24 mouse cellular contexts compared by ENCODE assay signal in the genomic region with DNA sequence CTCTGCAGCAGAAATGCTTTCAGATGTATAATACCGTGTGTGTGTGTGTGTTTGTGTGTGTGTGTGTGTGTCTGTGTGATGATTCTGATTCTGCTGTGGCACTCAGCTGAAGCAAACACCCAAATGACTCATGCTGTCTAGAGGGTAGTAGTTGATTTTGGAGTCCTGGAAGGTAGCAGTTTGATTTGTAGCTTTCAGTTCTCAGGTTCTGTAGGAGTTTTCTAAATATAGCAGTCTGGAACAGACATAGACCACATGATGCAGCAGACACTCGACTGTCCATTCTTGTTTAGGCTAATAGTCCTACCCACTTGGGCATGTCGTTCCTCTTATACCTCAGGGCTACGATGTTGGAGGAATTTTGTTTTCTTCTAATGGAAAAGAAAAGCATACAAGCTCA.
A peak's percentile ranks its signal among the peaks of the same experiment; 100 is the strongest.
DNase-seq lines count a peak whose midpoint lies in the region; ATAC-seq and TF ChIP-seq lines count a peak whose summit lies in the region.
"Had no signal": no experiment of that assay in that cellular context is flagged by ENCODE, and none has a peak within 500 bp of the region (broad histone marks: within the 10 kb centered on the region; RNA-seq: fewer than 3 reads in every experiment).

No protein-coding gene starts in this region.

- no peak overlapping the region for H3K4me3 ChIP-seq in heart, embryonic 11.5 days (ENCODE audit: low read depth, low read length)
- H3K4me3 ChIP-seq in heart, embryonic 13.5 days: 0 out of 2 replicates have a peak overlapping the region, but pooled peaks have one; percentile 14
- H3K4me3 ChIP-seq in kidney, embryonic 16.5 days (ENCODE audit: low read length): no peak overlapping the region
- no peak overlapping the region for H3K4me3 ChIP-seq in thymus, adult 2 months (ENCODE audit: control insufficient read depth, insufficient read depth, low read length)
- H3K4me3 ChIP-seq: embryonic facial prominence, embryonic 12.5 days had no signal

- intact Hi-C loops in heart, postnatal 36 days (cut with DNase I): no loop called here

- H3K36me3 ChIP-seq in heart, embryonic 11.5 days (ENCODE audit: control insufficient read depth, insufficient read depth, low read length): no peaks in the 10 kb centered on the region
- no peaks in the 10 kb centered on the region for H3K36me3 ChIP-seq in heart, embryonic 13.5 days
- H3K36me3 ChIP-seq in kidney, embryonic 16.5 days (ENCODE audit: insufficient read depth, low read length): no peaks in the 10 kb centered on the region
- no peaks in the 10 kb centered on the region for H3K36me3 ChIP-seq in thymus, adult 2 months (ENCODE audit: control insufficient read depth, insufficient read depth, low read length)
- H3K36me3 ChIP-seq: embryonic facial prominence, embryonic 12.5 days had no signal

- H3K27ac ChIP-seq in heart, embryonic 11.5 days (ENCODE audit: low read depth, low read length): peak overlapping the region; percentile 50; the same call in 1 of the 2 replicates
- peak overlapping the region; percentile 54 for H3K27ac ChIP-seq in heart, embryonic 13.5 days (replicated peaks)
- no peak overlapping the region for H3K27ac ChIP-seq in kidney, embryonic 16.5 days (ENCODE audit: low read length)
- no peak overlapping the region for H3K27ac ChIP-seq in thymus, adult 2 months (ENCODE audit: control insufficient read depth, insufficient read depth, low read length)
- H3K27ac ChIP-seq: embryonic facial prominence, embryonic 12.5 days; hindbrain, embryonic 14.5 days; kidney, postnatal 0 days had no signal

- H3K4me2 ChIP-seq in heart, embryonic 11.5 days: peak overlapping the region; percentile 47
- H3K4me2 ChIP-seq in heart, embryonic 13.5 days: peak overlapping the region; percentile 57
- no peak overlapping the region for H3K4me2 ChIP-seq in kidney, embryonic 16.5 days (replicated peaks; ENCODE audit: low read depth, low read length)
- H3K4me2 ChIP-seq: embryonic facial prominence, embryonic 12.5 days; hindbrain, embryonic 14.5 days had no signal

- no peaks in the 10 kb centered on the region for H3K27me3 ChIP-seq in heart, embryonic 11.5 days (ENCODE audit: control insufficient read depth, insufficient read depth, low read length)
- H3K27me3 ChIP-seq in heart, embryonic 13.5 days (replicated peaks): peaks cover 17% of the 10 kb centered on the region; the same call in 1 of the 2 replicates
- no peaks in the 10 kb centered on the region for H3K27me3 ChIP-seq in kidney, embryonic 16.5 days (ENCODE audit: insufficient read depth, low read length)
- H3K27me3 ChIP-seq in thymus, adult 2 months (ENCODE audit: control insufficient read depth, insufficient read depth, low read length): no peaks in the 10 kb centered on the region
- H3K27me3 ChIP-seq: embryonic facial prominence, embryonic 12.5 days had no signal

- H3K9me3 ChIP-seq in heart, embryonic 11.5 days (replicated peaks; ENCODE audit: control insufficient read depth, low read length): no peaks in the 10 kb centered on the region
- H3K9me3 ChIP-seq in heart, embryonic 13.5 days: no peaks in the 10 kb centered on the region
- H3K9me3 ChIP-seq in kidney, embryonic 16.5 days (ENCODE audit: low read length): no peaks in the 10 kb centered on the region
- H3K9me3 ChIP-seq: embryonic facial prominence, embryonic 12.5 days had no signal

- ATAC-seq in heart, embryonic 11.5 days (replicated peaks; ENCODE audit: insufficient number of reproducible peaks, low FRiP score, low TSS enrichment): no peak
- no peak for ATAC-seq in heart, embryonic 13.5 days (ENCODE audit: extremely low read depth, insufficient number of reproducible peaks, low FRiP score, low TSS enrichment)
- ATAC-seq in kidney, embryonic 16.5 days (ENCODE audit: low FRiP score, low TSS enrichment): no peak
- ATAC-seq: CD4-positive, CD25-positive, alpha-beta regulatory T cell, adult 4 months; forebrain, postnatal 0 days; inflammation-experienced regulatory T-cells, adult 6 months; midbrain, embryonic 16.5 days had no signal

- H3K4me1 ChIP-seq in heart, embryonic 11.5 days (ENCODE audit: control insufficient read depth, insufficient read depth, low read length): peaks cover 31% of the 10 kb centered on the region
- peaks cover 42% of the 10 kb centered on the region for H3K4me1 ChIP-seq in heart, embryonic 13.5 days
- peaks cover 8% of the 10 kb centered on the region for H3K4me1 ChIP-seq in kidney, embryonic 16.5 days (ENCODE audit: insufficient read depth, low read length)
- no peaks in the 10 kb centered on the region for H3K4me1 ChIP-seq in thymus, adult 2 months (replicated peaks; ENCODE audit: control insufficient read depth, insufficient read depth, low read length)

- peak; percentile 21 for DNase-seq in gastrocnemius, adult 18-20 months (ENCODE audit: low spot score)
- no peak for DNase-seq in gastrocnemius, adult 8-10 months (ENCODE audit: low spot score in 2 of 2)
- DNase-seq in heart, postnatal 36 days: no peak
- peak; percentile 31 for DNase-seq in skeletal muscle tissue, adult 2 months (ENCODE audit: low read depth, low spot score)
- DNase-seq in thymus, adult 2 months: no peak
- DNase-seq: adrenal gland, postnatal 36 days; cerebellum, adult 11 months; cerebellum, postnatal 10 days; forebrain, postnatal 0 days; gastrocnemius, postnatal 10 days; kidney, adult 18-20 months; lung, postnatal 4 days; right cerebral cortex, adult 18-20 months; right cerebral cortex, postnatal 4 days; thymus, adult 18-20 months had no signal

- no peak for TF ChIP-seq POLR2A in thymus, adult 2 months (IDR thresholded peaks at IDR 0.05; ENCODE audit: control insufficient read depth, extremely low read depth, insufficient read depth, low read length, poor library complexity)

- TF ChIP-seq CTCF in thymus, adult 2 months (IDR thresholded peaks at IDR 0.05; ENCODE audit: borderline replicate concordance, control insufficient read depth, extremely low read depth, insufficient read depth, low read length, poor library complexity): no peak

- 36% methylated on average over 4 of the region's 4 CpGs for WGBS in heart, embryonic 11.5 days (ENCODE audit: insufficient replicate concordance)
- 33% methylated on average over 4 of the region's 4 CpGs for WGBS in heart, embryonic 13.5 days
- WGBS in kidney, embryonic 16.5 days: 55% methylated on average over 4 of the region's 4 CpGs
- WGBS in thymus, adult 2 months: 68% methylated on average over 4 of the region's 4 CpGs

- no peak overlapping the region for H3K9ac ChIP-seq in heart, embryonic 11.5 days (ENCODE audit: low read depth, low read length)
- peak overlapping the region; percentile 28; the same call in 1 of the 2 replicates for H3K9ac ChIP-seq in heart, embryonic 13.5 days
- H3K9ac ChIP-seq in kidney, embryonic 16.5 days (replicated peaks; ENCODE audit: low read length): no peak overlapping the region
- H3K9ac ChIP-seq: embryonic facial prominence, embryonic 12.5 days; forebrain, postnatal 0 days; hindbrain, embryonic 14.5 days had no signal

Comparison
In these comparisons a context has a peak if more than half of its experiments do, and no peak if none do; other contexts are left out.
1. DNase-seq: peak in gastrocnemius, adult 18-20 months (single experiment) and skeletal muscle tissue, adult 2 months (single experiment); none in gastrocnemius, adult 8-10 months (0 of 2), heart, postnatal 36 days (0 of 2) and thymus, adult 2 months (single experiment).
2. H3K27ac ChIP-seq: peak in heart, embryonic 11.5 days (single experiment) and heart, embryonic 13.5 days (single experiment); none in kidney, embryonic 16.5 days (single experiment) and thymus, adult 2 months (single experiment).